Mouse (Mus musculus) forebrain, postnatal 0 days (tissue): ENCODE measurements around the gene Wipf1. TPM values are rescaled to one million over a fixed set of nuclear protein-coding genes. Genes with fewer than 3 reads are reported as not detected.

Experiments used
- ATAC-seq: fragments of 200-750 bp; cut with Nextera tagmentation; 2 replicates; pipeline ENCODE4 v1.8.0; 2017; ENCODE audit warnings: mild to moderate bottlenecking, moderate library complexity
- DNase-seq: peaks from one replicate; pipeline ENCODE4 v3.0.0-alpha.2; 2015
- H3K27ac ChIP-seq: fragments of 300-500 bp; sonication (generic); 2 replicates; pipeline ENCODE4 v1.5.1; 2014; ENCODE audit warnings: low read depth, mild to moderate bottlenecking, antibody characterized with exemption, low read length, moderate library complexity, mixed read lengths
- H3K27me3 ChIP-seq: fragments of 300-500 bp; sonication (generic); 2 replicates; pipeline ENCODE4 v1.6.1; 2014; ENCODE audit warnings: mild to moderate bottlenecking, low read length, mixed read lengths; ENCODE audit not compliant: insufficient read depth
- H3K36me3 ChIP-seq: fragments of 300-500 bp; sonication (generic); 2 replicates; pipeline ENCODE4 v1.6.1; 2014; ENCODE audit warnings: mild to moderate bottlenecking, moderate library complexity; ENCODE audit not compliant: insufficient read depth
- H3K4me1 ChIP-seq: fragments of 300-500 bp; sonication (generic); 2 replicates; pipeline ENCODE4 v1.6.1; 2014; ENCODE audit warnings: antibody characterized with exemption; ENCODE audit not compliant: insufficient read depth
- H3K4me2 ChIP-seq: fragments of 300-500 bp; sonication (generic); 2 replicates; pipeline ENCODE4 v1.6.1; 2014; ENCODE audit warnings: low read depth, mild to moderate bottlenecking, moderate library complexity
- H3K4me3 ChIP-seq: fragments of 300-500 bp; sonication (generic); 2 replicates; pipeline ENCODE4 v1.5.1; 2014; ENCODE audit warnings: low read depth, low read length, mixed read lengths
- H3K9ac ChIP-seq: fragments of 300-500 bp; sonication (generic); 2 replicates; pipeline ENCODE4 v1.6.1; 2014; ENCODE audit warnings: mild to moderate bottlenecking
- H3K9me3 ChIP-seq: fragments of 300-500 bp; sonication (generic); 2 replicates; pipeline ENCODE4 v1.6.1; 2016; ENCODE audit warnings: low read length
- CTCF ChIP-seq: sonication (generic); IDR thresholded peaks from 2 replicates; pipeline ENCODE4 v1.5.1; 2016; ENCODE audit warnings: antibody characterized with exemption, control low read depth, low read depth
- WGBS: fragments of 180-500 bp; shearing (Covaris S2); extraction: QIAGEN DNeasy Blood & Tissue Kit; methylation state at CpG from one replicate; pipeline ENCODE4 v1.1.7; 2014; 5-methylcytosine and 5-hydroxymethylcytosine counted together
- polyA plus RNA-seq: library from polyadenylated mRNA; unstranded; fragments of >200 nt; fragmentation: Nextera tagmentation; extraction: Ambion mirVana; gene quantifications from 2 replicates; pipeline ENCODE4 v1.2.1, GENCODE M21; 2015
- total RNA-seq: library from RNA; depleted of rRNA; stranded (reverse); fragments of >200 nt; gene quantifications from 2 replicates; pipeline ENCODE4 v1.2.3, GENCODE M21; 2014

Wipf1 gene
- total and polyA plus RNA-seq, 2 experiments from 2014 or later = 2.0 to 2.4 TPM

- no peak for TF ChIP-seq CTCF
- Histone ChIP-seq H3K4me1 (0 out of 2 replicates have a peak, but pooled peaks cover 3% of the 10 kb centered on the region), H3K9me3 (no peaks in the 10 kb centered on the region), H3K9ac (no peak overlapping the region), H3K27ac (no peak overlapping the region), H3K4me2 (no peak overlapping the region), H3K27me3 (no peaks in the 10 kb centered on the region), H3K36me3 (no peaks in the 10 kb centered on the region), H3K4me3 (no peak overlapping the region)
- 89% methylated on average over 3 of the region's 3 CpGs for WGBS
- ATAC-seq = no peak
- DNase-seq = no peak
Measured at GRCm38 (mm10) chr2:73389951-73390350, 139.6 kb downstream of the Wipf1 start.

- DNase-seq (no peak), ATAC-seq (no peak)
- H3K9me3 ChIP-seq = no peaks in the 10 kb centered on the region
- H3K27me3 ChIP-seq = no peaks in the 10 kb centered on the region
- H3K4me1 ChIP-seq = 0 out of 2 replicates have a peak, but pooled peaks cover 3% of the 10 kb centered on the region
- WGBS = 91% methylated on average over 1 of the region's 1 CpGs
- H3K4me3 ChIP-seq = no peak overlapping the region
- TF ChIP-seq CTCF = no peak
- no peaks in the 10 kb centered on the region for H3K36me3 ChIP-seq
- H3K9ac ChIP-seq = no peak overlapping the region
- no peak overlapping the region for H3K27ac ChIP-seq
- no peak overlapping the region for H3K4me2 ChIP-seq
Measured at GRCm38 (mm10) chr2:73387806-73388205, 141.7 kb downstream of the Wipf1 start.

- DNase-seq (peak; percentile 97), ATAC-seq (peak; percentile 98)
- H3K4me3 ChIP-seq = peak within 1 kb of the TSS; percentile 56
- no peaks in the 10 kb centered on the region for H3K36me3 ChIP-seq
- TF ChIP-seq CTCF = no peak
- no peaks in the 10 kb centered on the region for H3K27me3 ChIP-seq
- 2% methylated on average over 41 of the region's 44 CpGs for WGBS
- peak within 1 kb of the TSS; percentile 77 for H3K4me2 ChIP-seq
- H3K27ac ChIP-seq = peak within 1 kb of the TSS; percentile 92
- H3K9me3 ChIP-seq = no peaks in the 10 kb centered on the region
- H3K9ac ChIP-seq = peak within 1 kb of the TSS; percentile 85
- H3K4me1 ChIP-seq = 0 out of 2 replicates have a peak, but pooled peaks cover 3% of the 10 kb centered on the region
Measured at GRCm38 (mm10) chr2:73386356-73387046, 143.0 kb downstream of the Wipf1 start, which contains the start of gene Gpr155. TSS of gene Gpr155 (minus strand) at chr2:73386572.

GRCm38 (mm10) chr2:73385641-73386355 lies 143.7 kb downstream of the Wipf1 start:
- under 1% methylated on average over 29 of the region's 29 CpGs for WGBS
- no peaks in the 10 kb centered on the region for H3K9me3 ChIP-seq
- peak overlapping the region; percentile 56 for H3K4me3 ChIP-seq
- peak overlapping the region; percentile 92 for H3K27ac ChIP-seq
- TF ChIP-seq CTCF = no peak
- H3K27me3 ChIP-seq = no peaks in the 10 kb centered on the region
- H3K36me3 ChIP-seq = no peaks in the 10 kb centered on the region
- H3K4me2 ChIP-seq = peak overlapping the region; percentile 77
- peak overlapping the region; percentile 85 for H3K9ac ChIP-seq
- H3K4me1 ChIP-seq = 0 out of 2 replicates have a peak, but pooled peaks cover 3% of the 10 kb centered on the region
- ATAC-seq (peak; percentile 27), DNase-seq (peak; percentile 23)

GRCm38 (mm10) chr2:73385172-73385571 lies 144.4 kb downstream of the Wipf1 start:
- Histone ChIP-seq H3K27ac (no peak overlapping the region), H3K4me2 (peak overlapping the region; percentile 77), H3K36me3 (no peaks in the 10 kb centered on the region), H3K9ac (peak overlapping the region; percentile 85; the same call in 1 of the 2 replicates), H3K4me3 (peak overlapping the region; percentile 56), H3K4me1 (0 out of 2 replicates have a peak, but pooled peaks cover 3% of the 10 kb centered on the region), H3K27me3 (no peaks in the 10 kb centered on the region), H3K9me3 (no peaks in the 10 kb centered on the region)
- WGBS = 84% methylated on average over 4 of the region's 4 CpGs
- TF ChIP-seq CTCF = no peak
- no peak for ATAC-seq
- DNase-seq = no peak

GRCm38 (mm10) chr2:73380298-73380975 lies 149.1 kb downstream of the Wipf1 start:
- H3K4me2 ChIP-seq = no peak overlapping the region
- no peaks in the 10 kb centered on the region for H3K9me3 ChIP-seq
- WGBS = 90% methylated on average over 9 of the region's 9 CpGs
- H3K27ac ChIP-seq = no peak overlapping the region
- DNase-seq (no peak), ATAC-seq (no peak)
- TF ChIP-seq CTCF = no peak
- H3K4me1 ChIP-seq = no peaks in the 10 kb centered on the region
- H3K9ac ChIP-seq = no peak overlapping the region
- H3K4me3 ChIP-seq = no peak overlapping the region
- H3K36me3 ChIP-seq = no peaks in the 10 kb centered on the region; the same call in 1 of the 2 replicates
- H3K27me3 ChIP-seq = no peaks in the 10 kb centered on the region
